Mouse (Mus musculus) limb, embryonic 12.5 days (tissue): ENCODE data around the gene Slc25a53. TPM values are rescaled to one million over a fixed set of nuclear protein-coding genes. Genes with fewer than 3 reads are reported as not detected.

Experiments
- ATAC-seq: fragments of 200-750 bp; cut with Nextera tagmentation; 2 replicates; pipeline ENCODE4 v1.8.0; 2017; ENCODE audit warnings: low read depth, moderate TSS enrichment; ENCODE audit not compliant: insufficient number of reproducible peaks, insufficient read depth, low FRiP score, low TSS enrichment
- H3K27ac ChIP-seq: fragments of 300-500 bp; sonication (generic); 2 replicates; pipeline ENCODE4 v1.5.1; 2016; ENCODE audit warnings: mild to moderate bottlenecking, moderate library complexity
- H3K27me3 ChIP-seq: fragments of 300-500 bp; sonication (generic); 2 replicates; pipeline ENCODE4 v1.6.1; 2016; ENCODE audit warnings: mild to moderate bottlenecking, moderate library complexity
- H3K36me3 ChIP-seq: fragments of 300-500 bp; sonication (generic); 2 replicates; pipeline ENCODE4 v1.6.1; 2016; ENCODE audit warnings: mild to moderate bottlenecking, moderate library complexity
- H3K4me1 ChIP-seq: fragments of 300-500 bp; sonication (generic); replicated peaks from 2 replicates; pipeline ENCODE4 v1.6.1; 2016
- H3K4me2 ChIP-seq: fragments of 300-500 bp; sonication (generic); 2 replicates; pipeline ENCODE4 v1.6.1; 2016; ENCODE audit warnings: mild to moderate bottlenecking, moderate library complexity
- H3K4me3 ChIP-seq: fragments of 300-500 bp; sonication (generic); replicated peaks from 2 replicates; pipeline ENCODE4 v1.5.1; 2016; ENCODE audit warnings: mild to moderate bottlenecking
- H3K9ac ChIP-seq: fragments of 300-500 bp; sonication (generic); replicated peaks from 2 replicates; pipeline ENCODE4 v1.6.1; 2016; ENCODE audit warnings: mild to moderate bottlenecking, moderate library complexity
- H3K9me3 ChIP-seq: fragments of 300-500 bp; sonication (generic); 2 replicates; pipeline ENCODE4 v1.6.1; 2016; ENCODE audit warnings: mild to moderate bottlenecking, moderate library complexity
- WGBS: fragments of 180-500 bp; shearing (Covaris S2); methylation state at CpG from one replicate; pipeline ENCODE4 v1.1.7; 2016; 5-methylcytosine and 5-hydroxymethylcytosine counted together
- polyA plus RNA-seq: library from polyadenylated mRNA; unstranded; fragments of >200 nt; fragmentation: Nextera tagmentation; extraction: Ambion mirVana; gene quantifications from 2 replicates; pipeline ENCODE4 v1.2.1, GENCODE M21; 2016

Slc25a53 gene
- 11.2 and 15.4 TPM in 2 replicates for polyA plus RNA-seq

DNA sequence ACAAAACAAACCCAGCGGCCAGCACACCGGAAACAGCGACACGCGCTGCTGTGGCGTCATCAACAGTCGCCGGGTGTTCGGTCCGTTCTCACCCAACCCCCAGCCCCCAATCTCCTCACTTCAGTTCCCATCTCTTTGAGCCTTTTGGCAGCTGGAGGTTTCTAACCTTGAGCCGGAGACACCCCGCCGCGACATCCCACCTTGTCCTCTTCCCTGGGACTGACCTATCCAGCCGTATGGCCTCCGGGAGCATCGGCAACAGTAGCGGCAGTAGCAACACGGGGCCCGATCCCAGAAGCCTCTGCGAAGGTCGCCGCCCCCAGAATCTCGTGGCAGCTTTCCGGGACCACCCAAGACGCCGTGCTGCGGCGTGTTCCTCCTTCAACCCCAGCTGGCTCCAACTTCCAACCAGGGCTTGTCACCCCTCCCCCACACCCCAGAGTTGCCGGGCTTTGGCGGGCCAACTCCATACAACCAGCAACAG lies at the start of gene Slc25a53:
TSS of gene Slc25a53 (minus strand) at position 303 of the 484 bp plus-strand sequence.
- Histone ChIP-seq H3K36me3 (no peaks in the 10 kb centered on the region), H3K27ac (peak within 1 kb of the TSS; percentile 69), H3K4me1 (no peaks in the 10 kb centered on the region; the same call in 1 of the 2 replicates), H3K9ac (peak within 1 kb of the TSS; percentile 45), H3K4me3 (peak within 1 kb of the TSS; percentile 50), H3K27me3 (no peaks in the 10 kb centered on the region; the same call in 1 of the 2 replicates), H3K4me2 (peak within 1 kb of the TSS; percentile 61), H3K9me3 (no peaks in the 10 kb centered on the region)
- peak; percentile 90 for ATAC-seq
- WGBS: 20% methylated on average over 31 of the region's 31 CpGs

DNA sequence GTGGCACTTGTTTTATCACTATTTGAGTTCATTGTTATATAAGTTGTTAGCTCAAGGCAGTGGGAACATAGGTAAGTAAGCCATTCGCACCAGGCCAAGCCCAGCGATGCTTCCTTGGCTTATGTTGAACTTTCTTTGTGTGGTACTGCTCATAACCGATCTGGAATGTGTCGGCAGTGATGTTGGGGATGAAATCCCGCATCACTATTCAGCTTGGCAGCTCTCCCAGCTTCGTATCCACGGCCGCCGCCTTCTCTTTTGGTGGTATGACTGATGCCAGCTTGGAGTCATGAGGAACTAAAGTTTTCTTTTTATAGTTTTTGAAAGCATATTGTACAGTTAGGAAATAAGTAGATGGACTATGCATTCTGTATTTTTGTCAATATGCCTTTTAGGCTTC lies 25.1 kb upstream of the Slc25a53 start:
- H3K4me1 ChIP-seq: no peaks in the 10 kb centered on the region
- WGBS: 91% methylated on average over 9 of the region's 9 CpGs
- ATAC-seq: no peak

DNA sequence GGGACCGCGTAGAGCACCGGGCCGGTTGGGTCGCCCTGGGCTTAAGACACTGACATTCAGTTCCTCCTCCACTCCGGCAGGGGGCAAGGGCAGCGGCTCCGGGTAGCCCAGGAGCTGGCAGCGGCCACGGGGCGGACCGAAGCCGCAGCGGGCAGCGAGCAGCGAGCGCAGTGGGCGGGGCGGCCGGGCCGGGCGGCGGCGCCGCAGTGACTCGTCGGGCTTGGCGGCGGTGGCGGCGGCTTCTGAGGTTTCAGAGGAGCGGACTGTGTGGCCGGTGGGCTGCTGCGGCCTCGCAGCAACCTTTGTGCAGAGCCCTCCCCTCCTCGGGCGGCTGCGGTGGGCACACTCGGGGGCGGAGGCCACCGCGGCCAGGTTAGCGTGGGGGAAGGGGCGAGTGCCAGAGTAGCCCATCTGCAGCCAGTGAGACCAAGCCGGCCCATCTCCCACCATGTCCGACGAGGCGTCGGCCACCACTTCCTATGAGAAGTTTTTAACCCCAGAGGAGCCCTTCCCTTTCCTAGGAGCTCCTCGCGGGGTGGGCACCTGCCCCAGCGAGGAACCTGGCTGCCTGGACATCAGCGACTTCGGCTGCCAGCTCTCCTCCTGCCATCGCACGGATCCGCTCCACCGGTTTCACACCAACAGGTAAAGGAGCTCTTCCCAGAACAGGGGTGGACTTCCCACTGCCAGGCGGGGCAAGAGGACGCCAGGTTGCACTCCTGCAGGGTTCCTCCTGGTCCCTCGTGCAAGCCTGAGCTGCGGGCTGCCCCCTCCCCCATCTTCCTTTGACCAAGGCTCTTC lies 11.5 kb upstream of the Slc25a53 start, which contains the start of gene Fam199x:
TSS of gene Fam199x (plus strand) at position 170 of the 801 bp plus-strand sequence.
- Histone ChIP-seq H3K27me3 (peaks cover 23% of the 10 kb centered on the region), H3K4me1 (peaks cover 2% of the 10 kb centered on the region; the same call in 1 of the 2 replicates), H3K27ac (peak within 1 kb of the TSS; percentile 45; the same call in 1 of the 2 replicates), H3K9me3 (no peaks in the 10 kb centered on the region), H3K9ac (peak within 1 kb of the TSS; percentile 63), H3K4me3 (peak within 1 kb of the TSS; percentile 63), H3K36me3 (no peaks in the 10 kb centered on the region), H3K4me2 (peak within 1 kb of the TSS; percentile 57)
- WGBS: 8% methylated on average over 39 of the region's 62 CpGs
- peak; percentile 90 for ATAC-seq

More for the DNA sequence above, 25.1 kb upstream of the Slc25a53 start:
- Histone ChIP-seq H3K27me3 (no peaks in the 10 kb centered on the region; the same call in 1 of the 2 replicates), H3K36me3 (no peaks in the 10 kb centered on the region), H3K4me3 (no peak overlapping the region), H3K4me2 (no peak overlapping the region), H3K9me3 (no peaks in the 10 kb centered on the region), H3K27ac (no peak overlapping the region), H3K9ac (no peak overlapping the region)

DNA sequence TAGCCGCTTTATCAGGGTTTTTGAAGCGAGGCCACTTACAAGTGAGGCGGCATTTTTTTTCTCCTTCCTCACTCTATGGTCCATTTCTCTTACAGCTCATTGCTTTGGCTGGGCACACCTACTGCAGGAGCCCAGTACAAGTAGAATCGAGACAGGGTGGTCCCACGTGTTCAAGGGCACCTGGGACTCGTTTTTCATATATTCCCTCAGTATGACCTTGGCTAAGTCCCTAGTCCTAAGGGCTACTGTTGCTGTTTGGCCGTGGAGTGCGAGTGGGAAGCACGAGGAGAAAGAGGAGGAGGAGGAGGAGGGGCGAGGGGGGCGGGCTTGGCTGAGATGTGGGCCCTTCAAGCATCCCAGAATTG lies 10.9 kb upstream of the Slc25a53 start:
- peak overlapping the region; percentile 63 for H3K4me3 ChIP-seq
- WGBS: 20% methylated on average over 8 of the region's 11 CpGs
- peak; percentile 63 for ATAC-seq
- peak overlapping the region; percentile 63 for H3K9ac ChIP-seq
- peaks cover 23% of the 10 kb centered on the region for H3K27me3 ChIP-seq
- no peaks in the 10 kb centered on the region for H3K36me3 ChIP-seq
- H3K9me3 ChIP-seq: no peaks in the 10 kb centered on the region
- peaks cover 2% of the 10 kb centered on the region; the same call in 1 of the 2 replicates for H3K4me1 ChIP-seq
- no peak overlapping the region for H3K27ac ChIP-seq
- peak overlapping the region; percentile 57 for H3K4me2 ChIP-seq

DNA sequence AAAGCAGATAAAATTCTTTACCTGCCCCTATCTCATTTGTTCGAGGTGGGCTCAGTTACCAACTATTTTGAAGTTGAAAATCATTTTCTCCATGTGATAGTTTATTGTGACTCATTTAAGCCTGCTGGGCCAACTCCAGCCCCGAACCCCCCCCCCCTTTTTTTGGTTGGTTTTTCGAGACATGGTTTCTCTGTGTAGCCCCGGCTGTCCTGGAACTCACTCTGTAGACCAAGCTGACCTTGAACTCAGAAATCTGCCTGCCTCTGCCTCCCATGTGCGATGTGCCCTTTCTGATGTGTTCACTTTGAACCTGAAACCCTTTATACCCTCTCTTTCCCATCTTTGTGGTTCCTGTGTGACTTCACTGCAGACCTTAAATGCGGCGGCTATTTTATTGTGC lies 400 bp upstream of the Slc25a53 start:
- no peak overlapping the region for H3K9ac ChIP-seq

DNA sequence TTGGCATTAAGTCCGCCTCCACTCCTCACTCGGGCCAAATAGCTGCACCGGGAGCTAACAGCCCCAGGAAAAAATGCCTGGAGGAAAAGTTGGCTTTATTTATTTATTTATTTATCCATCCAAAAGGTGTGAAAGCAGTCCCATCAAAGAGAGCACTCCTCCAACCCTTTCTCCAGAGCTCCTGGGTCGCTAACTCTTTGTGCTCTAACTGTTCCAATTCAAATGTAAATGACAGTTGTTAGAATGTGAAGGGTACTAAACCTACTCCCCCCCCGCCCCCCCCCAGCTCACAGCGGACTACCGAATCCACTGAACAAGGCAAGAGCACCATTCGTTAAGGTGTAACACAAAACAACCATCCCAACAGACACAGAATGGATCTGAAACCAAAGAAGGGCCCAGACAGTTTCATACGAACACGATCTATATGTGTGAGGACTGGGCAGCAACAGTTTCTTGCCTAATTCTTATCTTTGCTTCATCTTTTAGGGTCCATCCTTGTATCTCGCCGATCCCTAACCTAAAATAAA lies 567 bp downstream of the Slc25a53 start:
- no peak for ATAC-seq
- H3K9ac ChIP-seq: peak overlapping the region; percentile 45
- H3K9me3 ChIP-seq: no peaks in the 10 kb centered on the region
- H3K4me1 ChIP-seq: no peaks in the 10 kb centered on the region; the same call in 1 of the 2 replicates
- 18% methylated on average over 12 of the region's 12 CpGs for WGBS
- peak overlapping the region; percentile 61 for H3K4me2 ChIP-seq
- H3K27ac ChIP-seq: no peak overlapping the region
- no peaks in the 10 kb centered on the region; the same call in 1 of the 2 replicates for H3K27me3 ChIP-seq
- H3K4me3 ChIP-seq: peak overlapping the region; percentile 50
- no peaks in the 10 kb centered on the region for H3K36me3 ChIP-seq

More for the DNA sequence above, 400 bp upstream of the Slc25a53 start:
- Histone ChIP-seq H3K4me1 (no peaks in the 10 kb centered on the region; the same call in 1 of the 2 replicates), H3K4me3 (peak overlapping the region; percentile 50), H3K27ac (no peak overlapping the region), H3K9me3 (no peaks in the 10 kb centered on the region), H3K36me3 (no peaks in the 10 kb centered on the region), H3K27me3 (no peaks in the 10 kb centered on the region; the same call in 1 of the 2 replicates), H3K4me2 (peak overlapping the region; percentile 42)
- 36% methylated on average over 7 of the region's 7 CpGs for WGBS
- ATAC-seq: no peak; the same call in 1 of the 2 replicates

DNA sequence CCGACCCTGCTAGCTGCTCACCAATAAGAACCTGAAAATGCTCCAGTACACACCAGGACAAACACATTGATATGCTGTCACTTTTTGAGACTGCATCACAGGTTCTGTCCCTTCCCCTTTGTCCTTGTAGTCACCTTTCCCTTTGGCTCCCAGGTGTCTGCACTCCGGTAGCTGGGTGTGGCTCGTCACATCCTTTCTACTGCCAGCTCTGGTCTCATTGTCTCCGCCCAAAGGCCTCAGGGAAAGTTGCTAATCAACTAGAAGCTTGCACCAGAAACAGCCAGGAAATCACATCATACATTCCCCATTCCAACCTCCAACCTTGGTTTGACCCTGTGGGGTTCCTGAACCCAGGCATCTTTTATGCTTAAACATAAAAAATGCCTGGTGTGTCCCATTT lies 3.8 kb downstream of the Slc25a53 start:
- no peaks in the 10 kb centered on the region for H3K9me3 ChIP-seq
- ATAC-seq: no peak
- peaks cover 3% of the 10 kb centered on the region; the same call in 1 of the 2 replicates for H3K27me3 ChIP-seq
- H3K4me1 ChIP-seq: no peaks in the 10 kb centered on the region; the same call in 1 of the 2 replicates
- H3K4me2 ChIP-seq: no peak overlapping the region
- no peak overlapping the region for H3K9ac ChIP-seq
- WGBS: 61% methylated on average over 4 of the region's 4 CpGs
- no peaks in the 10 kb centered on the region; the same call in 1 of the 2 replicates for H3K36me3 ChIP-seq
- no peak overlapping the region for H3K27ac ChIP-seq
- no peak overlapping the region for H3K4me3 ChIP-seq

DNA sequence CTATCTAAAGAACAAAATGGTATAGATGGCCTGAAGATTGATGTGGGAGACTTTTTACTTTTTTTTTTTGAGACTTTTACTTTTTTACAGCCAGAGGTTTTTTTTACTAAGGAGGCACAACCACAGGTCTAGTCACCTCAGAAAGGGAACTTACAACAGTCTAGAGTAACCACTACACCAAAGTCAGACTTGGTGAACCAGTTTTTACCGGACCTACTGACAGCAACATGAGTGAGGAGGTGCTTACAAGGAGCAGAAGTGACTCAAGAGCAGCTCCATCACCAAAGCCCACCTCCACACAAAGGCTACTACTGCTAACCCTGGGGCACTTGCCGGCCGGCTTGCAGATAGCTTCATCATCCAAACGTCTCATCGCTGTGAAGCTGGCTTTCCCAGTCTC lies 6.4 kb downstream of the Slc25a53 start:
- H3K4me1 ChIP-seq: no peaks in the 10 kb centered on the region
- no peak for ATAC-seq
- no peaks in the 10 kb centered on the region for H3K9me3 ChIP-seq
- H3K27me3 ChIP-seq: peaks cover 10% of the 10 kb centered on the region; the same call in 1 of the 2 replicates
- WGBS: 86% methylated on average over 5 of the region's 5 CpGs
- no peak overlapping the region for H3K27ac ChIP-seq
- H3K4me3 ChIP-seq: no peak overlapping the region
- H3K4me2 ChIP-seq: no peak overlapping the region
- no peak overlapping the region for H3K9ac ChIP-seq
- H3K36me3 ChIP-seq: no peaks in the 10 kb centered on the region; the same call in 1 of the 2 replicates

DNA sequence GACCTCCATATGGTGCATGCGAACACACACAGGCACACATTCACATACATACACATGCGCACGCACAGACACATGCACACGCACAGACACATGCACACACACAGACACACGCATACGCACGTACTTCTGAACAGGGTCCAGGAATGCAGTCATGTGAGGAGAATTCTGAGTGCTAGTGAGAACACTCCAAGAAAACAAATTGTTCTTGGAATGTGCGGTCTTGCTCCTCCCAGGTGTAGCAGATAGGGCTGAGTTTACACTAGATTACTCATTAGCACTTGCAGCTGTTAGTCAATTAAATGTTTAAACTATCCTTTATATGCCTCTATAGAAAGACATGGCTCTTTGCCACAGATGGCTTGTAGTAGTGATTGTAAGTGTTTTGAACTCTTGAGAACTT lies 7.2 kb downstream of the Slc25a53 start:
- Histone ChIP-seq H3K36me3 (no peaks in the 10 kb centered on the region; the same call in 1 of the 2 replicates), H3K4me3 (no peak overlapping the region), H3K27me3 (peaks cover 10% of the 10 kb centered on the region; the same call in 1 of the 2 replicates), H3K9ac (no peak overlapping the region), H3K4me2 (no peak overlapping the region), H3K4me1 (no peaks in the 10 kb centered on the region), H3K27ac (no peak overlapping the region), H3K9me3 (no peaks in the 10 kb centered on the region)
- ATAC-seq: no peak
- WGBS: 93% methylated on average over 8 of the region's 8 CpGs

DNA sequence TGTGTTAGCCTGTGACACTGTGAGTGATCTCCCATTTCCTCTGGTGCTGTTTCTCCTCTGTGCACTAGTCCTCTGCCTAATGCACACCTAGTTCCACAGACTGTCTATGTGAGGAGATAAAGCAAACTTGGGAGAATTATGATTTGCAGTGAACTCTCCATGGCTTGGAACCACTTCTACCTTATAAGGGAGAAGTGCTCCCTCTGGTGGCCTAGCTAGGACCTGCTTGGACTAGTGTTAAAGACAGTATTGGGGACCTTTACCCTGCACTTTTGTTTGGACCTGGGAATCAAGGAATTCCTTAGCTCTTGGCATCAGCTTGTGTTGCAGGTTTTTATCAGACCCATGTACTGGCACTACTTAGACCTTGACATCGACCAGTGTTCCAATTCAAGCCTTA lies 18.8 kb downstream of the Slc25a53 start:
- no peak for ATAC-seq

DNA sequence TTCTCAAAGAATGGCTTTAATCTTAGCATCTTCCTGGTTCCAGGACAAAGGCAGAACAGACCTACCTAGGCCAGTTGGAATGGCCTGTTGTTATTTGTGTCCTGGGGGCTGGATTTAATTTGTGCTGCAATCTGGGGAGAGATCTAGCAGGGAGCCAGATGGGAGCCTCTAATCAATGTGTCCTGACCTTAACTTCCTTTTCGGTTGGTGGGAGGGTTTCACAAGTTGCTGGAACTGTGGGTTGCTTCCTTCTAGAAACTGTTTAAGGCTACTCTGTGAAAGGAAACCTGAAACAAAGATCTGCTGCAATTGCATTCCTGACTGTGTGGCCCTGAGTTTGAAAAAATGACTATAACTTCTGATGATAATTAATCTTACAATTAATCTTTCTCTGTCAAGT lies 20.4 kb downstream of the Slc25a53 start:
- no peaks in the 10 kb centered on the region for H3K36me3 ChIP-seq
- H3K9ac ChIP-seq: no peak overlapping the region
- ATAC-seq: no peak
- H3K4me2 ChIP-seq: no peak overlapping the region
- no peaks in the 10 kb centered on the region for H3K4me1 ChIP-seq
- no peaks in the 10 kb centered on the region for H3K27me3 ChIP-seq
- no peaks in the 10 kb centered on the region for H3K9me3 ChIP-seq
- WGBS: 31% methylated on average over 1 of the region's 1 CpGs
- H3K27ac ChIP-seq: no peak overlapping the region
- H3K4me3 ChIP-seq: no peak overlapping the region

More for the DNA sequence above, 18.8 kb downstream of the Slc25a53 start:
- no peaks in the 10 kb centered on the region for H3K36me3 ChIP-seq
- H3K4me3 ChIP-seq: no peak overlapping the region
- WGBS: 15% methylated on average over 1 of the region's 1 CpGs
- H3K9ac ChIP-seq: no peak overlapping the region
- H3K9me3 ChIP-seq: no peaks in the 10 kb centered on the region
- H3K27ac ChIP-seq: no peak overlapping the region
- no peaks in the 10 kb centered on the region for H3K4me1 ChIP-seq
- no peak overlapping the region for H3K4me2 ChIP-seq
- H3K27me3 ChIP-seq: no peaks in the 10 kb centered on the region
